Mouse (Mus musculus) forebrain, embryonic 11.5 days (tissue): ENCODE results near the gene Uimc1. TPM values are rescaled to one million over a fixed set of nuclear protein-coding genes. Genes with fewer than 3 reads are reported as not detected.
"Not testable (repeated sequence)": the region's sequence is repeated elsewhere in the genome, so short reads cannot be mapped to it uniquely, and the experiment has no call there.

Source experiments
- ATAC-seq: fragments of 200-750 bp; cut with Nextera tagmentation; replicated peaks from 2 replicates; pipeline ENCODE4 v1.8.0; 2017; ENCODE audit warnings: moderate TSS enrichment; ENCODE audit not compliant: low FRiP score
- DNase-seq: peaks from one replicate; pipeline ENCODE4 v3.0.0-alpha.2; 2017; ENCODE audit warnings: low spot score
- H3K27ac ChIP-seq: fragments of 300-500 bp; sonication (generic); 2 replicates; pipeline ENCODE4 v1.5.1; 2014; ENCODE audit warnings: low read depth, low read length
- H3K27me3 ChIP-seq: fragments of 300-500 bp; sonication (generic); 2 replicates; pipeline ENCODE4 v1.6.1; 2014; ENCODE audit warnings: mild to moderate bottlenecking, low read length, mixed read lengths; ENCODE audit not compliant: control insufficient read depth, insufficient read depth
- H3K36me3 ChIP-seq: fragments of 300-500 bp; sonication (generic); 2 replicates; pipeline ENCODE4 v1.6.1; 2014; ENCODE audit warnings: mild to moderate bottlenecking, low read length, moderate library complexity, mixed read lengths; ENCODE audit not compliant: control insufficient read depth, insufficient read depth
- H3K4me1 ChIP-seq: fragments of 300-500 bp; sonication (generic); replicated peaks from 2 replicates; pipeline ENCODE4 v1.6.1; 2014; ENCODE audit warnings: low read length, mixed read lengths; ENCODE audit not compliant: control insufficient read depth, insufficient read depth
- H3K4me2 ChIP-seq: fragments of 300-500 bp; sonication (generic); 2 replicates; pipeline ENCODE4 v1.6.1; 2014; ENCODE audit warnings: low read depth, mild to moderate bottlenecking, low read length, moderate library complexity, mixed read lengths; ENCODE audit not compliant: severe bottlenecking
- H3K4me3 ChIP-seq: fragments of 300-500 bp; sonication (generic); 2 replicates; pipeline ENCODE4 v1.5.1; 2014; ENCODE audit warnings: low read depth, low read length
- H3K9ac ChIP-seq: fragments of 300-500 bp; sonication (generic); 2 replicates; pipeline ENCODE4 v1.6.1; 2014; ENCODE audit warnings: low read length
- H3K9me3 ChIP-seq: fragments of 300-500 bp; sonication (generic); 2 replicates; pipeline ENCODE4 v1.6.1; 2016; ENCODE audit warnings: low read length, mixed read lengths; ENCODE audit not compliant: control insufficient read depth
- WGBS: fragments of 180-500 bp; shearing (Covaris S2); extraction: QIAGEN DNeasy Blood & Tissue Kit; methylation state at CpG from one replicate; pipeline ENCODE4 v1.1.7; 2014; 5-methylcytosine and 5-hydroxymethylcytosine counted together
- polyA plus RNA-seq: library from polyadenylated mRNA; unstranded; fragments of >200 nt; fragmentation: Nextera tagmentation; extraction: Ambion mirVana; gene quantifications from 2 replicates; pipeline ENCODE4 v1.2.1, GENCODE M21; 2014

Gene Uimc1
- polyA plus RNA-seq, 1 experiment from 2014 or later, result 26.7 TPM

GRCm38 (mm10) chr13:55105953-55106691 lies 6.0 kb upstream of the Uimc1 start:
- peaks cover 3% of the 10 kb centered on the region; the same call in 1 of the 2 replicates for H3K4me1 ChIP-seq
- DNase-seq (no peak), ATAC-seq (no peak)
- no peak overlapping the region for H3K27ac ChIP-seq
- no peaks in the 10 kb centered on the region for H3K27me3 ChIP-seq
- H3K9me3 ChIP-seq, result no peaks in the 10 kb centered on the region
- H3K36me3 ChIP-seq, result no peaks in the 10 kb centered on the region
- peak overlapping the region; percentile 74 for H3K4me2 ChIP-seq
- H3K4me3 ChIP-seq, result peak overlapping the region; percentile 85
- peak overlapping the region; percentile 87 for H3K9ac ChIP-seq
- WGBS, result 25% methylated on average over 8 of the region's 8 CpGs

GRCm38 (mm10) chr13:55105045-55105952 lies 5.2 kb upstream of the Uimc1 start, which contains the start of gene Zfp346:
Zfp346 (plus strand) TSS chr13:55105311.
- Histone ChIP-seq H3K36me3 (no peaks in the 10 kb centered on the region), H3K9ac (peak within 1 kb of the TSS; percentile 87)
- under 1% methylated on average over 58 of the region's 66 CpGs for WGBS

GRCm38 (mm10) chr13:55103351-55103750 lies 3.3 kb upstream of the Uimc1 start:
- DNase-seq (no peak), ATAC-seq (no peak)
- Histone ChIP-seq H3K9ac (no peak overlapping the region), H3K27ac (no peak overlapping the region), H3K4me3 (no peak overlapping the region), H3K4me1 (peaks cover 8% of the 10 kb centered on the region; the same call in 1 of the 2 replicates), H3K27me3 (no peaks in the 10 kb centered on the region), H3K9me3 (no peaks in the 10 kb centered on the region), H3K36me3 (no peaks in the 10 kb centered on the region), H3K4me2 (no peak overlapping the region)
- 66% methylated on average over 2 of the region's 2 CpGs for WGBS

More at GRCm38 (mm10) chr13:55105045-55105952, 5.2 kb upstream of the Uimc1 start, which contains the start of gene Zfp346:
- Histone ChIP-seq H3K9me3 (no peaks in the 10 kb centered on the region), H3K27me3 (no peaks in the 10 kb centered on the region), H3K27ac (peak within 1 kb of the TSS; percentile 80), H3K4me1 (peaks cover 3% of the 10 kb centered on the region; the same call in 1 of the 2 replicates), H3K4me2 (peak within 1 kb of the TSS; percentile 74), H3K4me3 (peak within 1 kb of the TSS; percentile 85)
- DNase-seq (peak; percentile 98), ATAC-seq (peak; percentile 92)

GRCm38 (mm10) chr13:55102366-55102765 lies 2.3 kb upstream of the Uimc1 start:
- no peaks in the 10 kb centered on the region for H3K9me3 ChIP-seq
- no peaks in the 10 kb centered on the region for H3K36me3 ChIP-seq
- H3K27ac ChIP-seq, result no peak overlapping the region
- no peak overlapping the region for H3K4me2 ChIP-seq
- H3K9ac ChIP-seq, result no peak overlapping the region
- no peaks in the 10 kb centered on the region for H3K27me3 ChIP-seq
- DNase-seq (no peak), ATAC-seq (no peak)
- H3K4me1 ChIP-seq, result peaks cover 8% of the 10 kb centered on the region; the same call in 1 of the 2 replicates
- H3K4me3 ChIP-seq, result no peak overlapping the region
- WGBS, result 93% methylated on average over 3 of the region's 3 CpGs

GRCm38 (mm10) chr13:55101627-55102026 lies 1.5 kb upstream of the Uimc1 start:
- no peak overlapping the region for H3K27ac ChIP-seq
- no peaks in the 10 kb centered on the region for H3K9me3 ChIP-seq
- no peak overlapping the region for H3K4me2 ChIP-seq
- ATAC-seq, result no peak
- H3K9ac ChIP-seq, result no peak overlapping the region
- peaks cover 8% of the 10 kb centered on the region; the same call in 1 of the 2 replicates for H3K4me1 ChIP-seq
- no peak overlapping the region for H3K4me3 ChIP-seq
- no peaks in the 10 kb centered on the region for H3K27me3 ChIP-seq
- WGBS, result 94% methylated on average over 11 of the region's 11 CpGs
- DNase-seq, result no peak
- H3K36me3 ChIP-seq, result no peaks in the 10 kb centered on the region

- H3K4me1 ChIP-seq, result peaks cover 5% of the 10 kb centered on the region; the same call in 1 of the 2 replicates
- peak overlapping the region; percentile 79 for H3K4me3 ChIP-seq
- peak overlapping the region; percentile 70 for H3K4me2 ChIP-seq
- H3K27ac ChIP-seq, result peak overlapping the region; percentile 82; the same call in 1 of the 2 replicates
- DNase-seq, result peak; percentile 54
- peak overlapping the region; percentile 91 for H3K9ac ChIP-seq
- H3K27me3 ChIP-seq, result no peaks in the 10 kb centered on the region
- no peak for ATAC-seq
- 40% methylated on average over 20 of the region's 20 CpGs for WGBS
- H3K36me3 ChIP-seq, result no peaks in the 10 kb centered on the region
- no peaks in the 10 kb centered on the region for H3K9me3 ChIP-seq
Observed at GRCm38 (mm10) chr13:55099066-55099725, 904 bp downstream of the Uimc1 start.

GRCm38 (mm10) chr13:55097841-55098240 lies 2.3 kb downstream of the Uimc1 start:
- H3K4me1 ChIP-seq, H3K27ac ChIP-seq, DNase-seq, ATAC-seq, H3K9ac ChIP-seq, H3K9me3 ChIP-seq, H3K4me2 ChIP-seq, H3K4me3 ChIP-seq, H3K27me3 ChIP-seq, H3K36me3 ChIP-seq: not testable (repeated sequence)
- 91% methylated on average over 3 of the region's 3 CpGs for WGBS

- H3K9ac ChIP-seq, result no peak overlapping the region
- H3K4me2 ChIP-seq, result no peak overlapping the region
- no peak overlapping the region for H3K27ac ChIP-seq
- no peak overlapping the region for H3K4me3 ChIP-seq
- ATAC-seq, result no peak
- H3K4me1 ChIP-seq, result no peaks in the 10 kb centered on the region
- no peaks in the 10 kb centered on the region; the same call in 1 of the 2 replicates for H3K36me3 ChIP-seq
- H3K27me3 ChIP-seq, result no peaks in the 10 kb centered on the region
- 91% methylated on average over 4 of the region's 4 CpGs for WGBS
- no peaks in the 10 kb centered on the region for H3K9me3 ChIP-seq
- no peak for DNase-seq
Observed at GRCm38 (mm10) chr13:55092588-55092987, 7.5 kb downstream of the Uimc1 start.
